Mouse (Mus musculus): ENCODE measurements at regions not wholly inside any gene's neighbourhood (a gene's known extent, or its start where the extent isn't known, plus 50 kb on each side); places are given as distances from the start of the nearest gene placed in this dataset.

- DNase-seq, result no peak
- intact Hi-C loops (cut with DNase I), result no loop called here
Measured at GRCm38 (mm10) chr4:96968545-96969164, 183.7 kb upstream of the Gm12695 start.
